Mouse (Mus musculus) right cerebral cortex, adult 18-20 months (tissue): ENCODE measurements around the gene Tle1.
A peak's percentile ranks its signal among the peaks of the same experiment; 100 is the strongest.

Experiments used
- DNase-seq: peaks from one replicate; pipeline ENCODE4 v3.0.0; 2022; ENCODE audit warnings: mixed read lengths

Gene Tle1

DNA sequence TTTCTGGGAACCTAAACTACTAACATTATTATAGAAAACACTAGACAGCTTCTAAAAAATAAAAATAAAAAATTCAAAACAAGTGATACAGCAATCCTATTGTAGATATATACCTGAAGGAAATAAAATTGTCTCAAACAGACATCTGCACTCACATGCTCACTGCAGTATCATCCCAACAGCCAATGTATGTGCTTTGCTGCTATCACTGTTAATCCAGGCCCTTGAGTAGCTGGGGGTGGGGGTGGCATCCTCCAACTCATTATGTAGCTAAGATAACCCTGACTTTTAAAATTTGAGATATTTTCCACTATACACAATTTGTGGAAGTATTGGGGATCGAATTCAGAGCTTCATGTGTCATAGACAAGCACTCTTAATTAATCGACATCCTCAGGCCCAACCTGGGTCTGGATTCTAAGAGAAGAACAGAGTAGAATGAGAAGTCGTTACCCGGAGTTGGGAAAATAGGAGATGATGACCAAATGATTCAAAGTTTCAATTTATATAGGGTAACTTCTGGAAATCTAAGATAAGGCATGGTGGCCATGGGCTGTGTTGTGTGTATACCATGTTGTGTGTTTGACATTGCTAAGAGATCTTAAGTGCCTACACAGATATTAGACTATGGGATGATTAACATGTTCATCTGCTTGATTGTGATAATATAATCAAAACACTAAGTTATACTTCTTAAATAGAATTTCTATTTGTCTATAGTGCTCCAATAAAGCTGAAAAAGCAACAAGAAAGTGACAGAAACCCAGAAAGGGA, 38.1 kb downstream of the Tle1 start:
- DNase-seq: no peak

DNA sequence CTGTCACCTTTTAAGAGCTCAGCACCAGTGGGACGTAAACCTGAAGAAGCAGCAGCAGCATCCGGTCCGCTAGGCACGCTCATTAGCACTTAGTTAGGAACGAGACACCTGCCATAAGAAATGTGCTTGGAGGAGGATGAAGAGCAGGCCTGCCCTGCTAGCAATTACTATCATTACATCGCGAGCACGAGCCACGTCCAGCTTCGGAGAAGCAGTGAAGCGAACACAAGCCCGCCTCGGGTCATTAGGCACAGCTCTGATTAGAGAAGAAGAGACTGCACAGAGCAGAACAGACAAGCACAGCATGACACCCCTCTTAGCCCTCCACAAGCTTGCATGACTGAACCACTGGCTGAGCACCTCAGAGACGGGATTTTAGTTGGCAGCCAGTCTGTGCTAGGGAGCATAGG, 40.6 kb downstream of the Tle1 start:
- DNase-seq: no peak

DNA sequence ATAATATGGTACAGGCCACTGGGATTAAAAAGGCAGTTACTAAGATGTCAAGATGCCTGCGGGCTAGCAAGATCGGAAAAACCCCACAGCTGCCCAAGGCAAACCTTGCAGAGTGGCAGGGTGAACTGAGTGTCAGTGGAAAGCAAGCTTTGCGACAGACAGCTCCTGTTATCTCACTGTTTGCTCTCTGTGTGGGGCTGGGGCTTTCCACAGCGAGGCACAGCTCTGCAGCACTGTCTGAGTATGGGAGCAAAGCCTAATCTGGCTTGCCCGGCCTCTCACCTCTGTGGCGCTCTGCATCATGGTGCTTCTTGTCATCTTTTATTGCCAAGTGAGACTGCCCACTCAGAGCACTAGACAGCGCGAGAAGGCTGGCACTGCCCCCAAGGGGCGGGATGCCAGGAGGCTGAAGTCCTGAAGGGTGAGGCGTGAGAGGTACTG, 42.8 kb downstream of the Tle1 start:
- DNase-seq: no peak

DNA sequence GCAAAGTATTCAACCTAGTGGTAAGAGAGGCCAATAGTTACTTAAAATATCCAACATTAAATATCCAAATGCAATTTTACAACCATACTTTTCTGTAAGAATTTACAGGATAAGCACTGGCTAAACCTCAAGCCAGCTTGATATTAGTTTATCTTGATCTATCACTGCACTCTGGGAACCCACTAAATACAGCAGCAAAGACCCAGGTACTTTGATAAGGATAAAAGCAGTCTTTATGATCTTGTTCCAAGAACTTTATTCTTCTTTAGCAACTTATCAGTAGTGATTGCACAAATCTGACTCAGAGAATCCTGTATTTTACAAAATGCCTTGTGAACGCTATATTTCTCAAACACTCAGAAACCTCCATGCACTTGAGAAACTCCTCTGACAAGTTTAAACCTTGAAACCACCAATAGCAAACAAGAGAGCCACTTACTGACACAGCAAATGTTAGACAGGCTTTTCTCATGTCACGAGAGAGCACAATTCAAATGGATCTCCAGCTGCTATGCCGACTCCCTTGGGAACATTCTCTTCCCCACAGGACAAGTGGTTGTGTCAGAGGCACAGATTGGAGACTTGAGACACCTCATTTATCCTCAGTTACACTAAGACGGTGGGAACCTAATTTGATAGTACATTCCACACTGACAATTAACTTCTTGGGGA, 50.1 kb downstream of the Tle1 start:
- no peak for DNase-seq

DNA sequence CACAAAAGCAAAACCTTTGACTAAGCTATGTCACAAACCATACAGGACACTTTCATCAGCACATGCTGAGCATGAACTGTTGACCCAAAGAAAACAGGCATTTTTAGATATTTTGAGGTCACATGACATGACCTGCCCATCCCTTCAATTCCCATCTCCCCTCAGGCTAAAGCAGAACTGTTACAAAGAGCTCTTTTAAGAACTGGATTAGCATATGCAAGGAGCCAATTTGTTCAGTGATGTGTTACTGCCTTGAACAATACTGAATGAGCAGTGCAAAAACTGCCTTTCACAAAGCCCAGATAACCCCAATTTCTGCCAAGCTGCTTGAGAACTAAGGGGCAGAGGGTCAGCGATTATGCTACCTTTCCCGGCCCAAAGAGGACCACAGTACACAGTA, 54.7 kb downstream of the Tle1 start:
- DNase-seq: no peak

DNA sequence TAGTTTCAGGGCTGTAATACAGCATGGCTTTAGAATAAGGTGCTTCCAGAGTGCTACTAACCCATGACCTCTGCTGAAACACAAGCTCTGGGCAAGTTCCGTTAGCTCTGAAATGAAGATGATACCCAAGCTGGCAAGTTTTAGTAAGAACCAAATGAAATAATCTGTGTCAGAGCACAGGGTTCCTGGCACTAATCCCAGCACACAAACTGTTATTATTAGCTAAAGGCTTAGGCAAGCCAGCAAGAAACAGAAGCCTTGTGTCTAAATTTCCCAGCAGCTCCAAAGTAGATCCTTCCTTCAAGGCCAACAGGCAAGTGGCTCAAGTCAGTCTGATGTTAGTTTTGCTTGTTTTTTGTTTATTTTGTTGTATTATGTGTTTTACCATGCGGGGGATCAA, 56.2 kb downstream of the Tle1 start:
- DNase-seq: peak; percentile 30

DNA sequence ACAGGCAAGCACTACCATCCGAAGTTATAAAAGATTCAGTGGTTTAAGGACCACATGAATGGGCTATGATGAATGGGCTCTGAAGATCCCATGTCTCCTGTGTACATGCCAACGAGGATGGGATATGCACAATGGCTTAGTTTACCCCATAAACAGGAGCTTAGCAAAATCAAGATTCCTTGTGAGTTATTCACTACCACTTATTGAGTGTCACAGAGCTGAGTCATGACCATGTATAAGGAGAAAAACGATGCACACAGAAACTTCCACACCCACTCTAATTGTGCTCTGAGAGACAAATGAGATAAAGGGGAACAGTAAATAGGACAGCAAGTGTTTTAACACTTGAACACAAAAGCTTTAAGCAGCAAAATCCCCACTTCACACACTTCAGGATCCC, 60.0 kb downstream of the Tle1 start:
- no peak for DNase-seq

DNA sequence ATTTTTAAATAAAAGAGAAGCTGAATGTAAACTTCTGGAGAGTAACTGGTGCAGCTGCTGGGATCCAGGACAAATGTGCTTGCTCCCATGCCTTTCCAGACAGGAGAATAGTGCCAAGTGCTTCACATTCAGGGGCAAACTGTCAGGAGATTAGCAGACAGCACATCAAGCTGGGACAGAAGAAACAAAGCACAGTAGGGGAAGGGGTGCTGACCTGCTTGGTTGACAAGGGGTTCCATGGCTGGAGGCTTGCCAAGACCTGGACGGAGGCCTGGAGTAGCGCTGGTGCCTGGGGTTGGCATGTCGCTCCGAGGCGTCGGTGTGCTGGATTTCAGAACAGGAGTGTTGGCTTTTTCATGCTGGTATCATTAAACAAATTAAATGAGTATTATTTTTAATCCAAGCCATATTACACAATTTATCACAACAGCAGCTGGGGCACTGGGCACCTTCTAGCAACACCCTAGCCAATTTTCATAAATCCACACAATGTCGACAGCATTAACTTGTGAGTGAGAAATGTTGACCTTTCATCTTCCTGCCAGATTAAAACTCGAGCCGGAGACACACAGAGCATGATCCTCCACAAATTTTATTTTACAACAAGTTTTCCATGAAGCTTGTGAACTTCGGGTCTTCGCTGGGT, 61.1 kb downstream of the Tle1 start:
- peak; percentile 13 for DNase-seq

DNA sequence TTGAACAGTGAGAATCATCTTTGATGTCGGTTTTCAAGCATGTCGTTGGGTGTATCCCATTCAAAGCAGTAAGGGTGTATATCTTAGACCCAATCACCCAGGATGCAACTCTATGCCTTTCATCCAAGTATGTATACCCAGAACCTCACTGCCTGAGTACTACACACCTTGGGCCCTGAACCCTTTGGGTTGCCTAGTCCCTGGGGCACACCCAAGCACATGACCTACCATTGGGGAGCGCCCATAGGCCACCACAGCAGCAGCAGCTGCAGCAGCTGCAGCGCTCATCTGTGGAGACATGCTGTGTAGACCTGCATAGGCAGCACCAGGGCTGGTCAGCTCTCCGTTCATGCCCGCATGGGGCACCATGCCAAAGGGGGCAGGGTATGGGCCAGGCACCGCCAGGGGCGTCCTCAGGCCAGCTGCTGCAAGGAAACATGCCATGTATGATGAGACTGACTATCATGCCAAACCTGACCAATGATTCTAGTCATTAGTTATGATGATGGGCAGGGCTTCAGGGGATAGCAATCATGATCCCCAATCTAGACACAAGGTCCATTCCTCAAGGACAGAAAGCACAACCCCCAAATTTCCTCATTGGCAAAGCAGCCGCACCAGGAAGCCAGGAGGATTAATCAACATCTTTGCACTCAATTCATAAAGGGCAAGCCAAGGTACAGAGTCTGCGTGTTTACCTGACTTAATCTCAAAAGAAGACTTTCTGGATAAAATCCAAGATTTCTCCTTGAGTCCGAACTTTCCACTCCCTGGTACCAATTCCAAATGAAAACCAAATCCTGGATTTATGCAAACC, 62.2 kb downstream of the Tle1 start:
- peak; percentile 16 for DNase-seq

DNA sequence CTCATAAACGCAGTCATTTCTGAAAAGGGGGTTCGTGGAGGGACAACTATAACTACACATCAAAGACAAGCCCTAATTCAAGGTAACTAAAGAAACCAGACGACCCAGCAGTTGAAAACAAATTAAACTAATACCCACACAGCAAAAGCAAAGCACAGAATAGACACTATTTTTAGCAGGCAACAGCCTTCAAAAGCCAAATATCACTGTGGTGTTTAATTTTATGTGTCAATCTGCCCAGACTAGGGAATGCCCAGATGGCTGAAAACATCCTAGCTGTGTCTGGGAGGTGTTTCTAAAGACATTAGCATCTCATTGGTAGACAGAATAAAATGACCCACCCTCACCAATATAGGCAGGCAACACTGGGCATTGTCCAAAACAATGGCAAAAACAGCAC, 68.1 kb downstream of the Tle1 start:
- no peak for DNase-seq

DNA sequence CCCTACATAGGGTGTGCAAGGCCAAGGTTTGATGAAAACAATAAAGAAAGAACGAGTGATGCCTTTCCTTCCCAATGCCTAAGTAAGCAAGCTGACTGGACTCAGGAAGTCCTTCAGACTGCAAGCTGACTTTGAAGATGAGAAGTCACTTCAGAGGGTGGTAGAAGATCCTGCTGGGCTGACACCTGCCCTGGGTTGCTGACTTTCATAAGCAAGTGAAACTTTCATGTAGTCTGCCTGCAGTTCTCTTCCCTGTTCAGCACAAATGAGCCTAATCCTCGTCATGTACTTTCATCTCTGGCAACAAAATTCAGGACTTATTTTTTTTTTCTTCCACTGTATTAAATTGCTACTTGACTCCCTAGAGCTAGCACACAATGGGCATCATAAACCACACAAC, 73.1 kb downstream of the Tle1 start:
- DNase-seq: no peak

DNA sequence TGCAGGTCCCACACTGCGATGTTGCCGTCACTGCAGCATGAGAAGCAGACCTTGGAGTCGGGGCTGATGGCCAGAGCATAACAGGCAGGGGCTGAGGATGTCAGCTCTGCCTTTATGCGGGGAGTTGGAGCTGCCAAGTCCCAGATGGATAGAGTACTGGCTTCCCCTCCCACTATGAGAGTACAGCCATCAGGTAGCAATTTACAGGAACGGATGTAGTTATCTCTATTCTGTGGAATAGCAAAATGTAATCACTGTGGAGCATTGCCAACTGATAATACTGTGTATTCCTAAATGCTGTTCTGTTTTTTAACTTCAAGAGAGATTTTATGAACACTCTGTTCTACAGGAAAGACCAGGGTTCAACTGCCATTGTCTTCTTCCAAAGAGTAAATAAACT, 75.9 kb downstream of the Tle1 start:
- no peak for DNase-seq

DNA sequence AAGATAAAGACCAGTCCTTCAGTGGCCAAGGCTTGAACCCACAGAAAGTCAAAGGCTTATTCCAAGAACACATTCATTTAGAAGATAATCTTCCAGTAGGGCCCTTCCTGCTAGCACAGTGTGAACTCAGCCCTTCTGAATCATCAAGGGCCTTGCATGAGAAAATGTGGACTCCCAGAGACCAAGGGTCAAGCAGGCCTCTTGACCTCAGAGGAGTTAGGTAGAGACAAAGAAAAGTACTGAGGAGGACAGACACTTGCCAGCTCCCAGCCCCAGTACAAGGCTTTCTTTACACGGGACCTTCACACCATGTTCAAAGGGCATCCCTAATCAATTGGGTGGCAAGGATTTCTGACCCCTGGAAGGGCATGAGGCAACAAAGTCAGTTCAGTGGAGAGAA, 77.9 kb downstream of the Tle1 start:
- no peak for DNase-seq

DNA sequence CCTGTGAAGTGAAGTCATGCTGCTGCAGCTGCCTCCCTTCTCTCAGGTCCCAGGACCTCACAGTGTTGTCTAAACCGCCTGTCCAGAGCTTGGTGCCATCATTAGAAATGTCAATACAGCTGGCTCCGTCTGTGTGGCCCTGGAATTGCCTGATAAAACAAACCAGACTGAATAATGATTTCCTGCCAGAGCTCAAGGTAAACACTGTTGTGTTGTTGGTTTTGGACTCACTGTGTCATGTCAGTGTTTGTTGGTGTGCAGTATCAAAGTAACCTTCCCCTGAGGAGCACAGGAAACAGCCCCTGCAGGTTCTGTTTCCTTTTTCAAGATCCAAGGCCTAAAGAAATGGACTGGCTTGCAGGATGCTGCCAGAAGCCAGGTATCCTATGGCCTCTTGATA, 78.4 kb downstream of the Tle1 start:
- DNase-seq: no peak

DNA sequence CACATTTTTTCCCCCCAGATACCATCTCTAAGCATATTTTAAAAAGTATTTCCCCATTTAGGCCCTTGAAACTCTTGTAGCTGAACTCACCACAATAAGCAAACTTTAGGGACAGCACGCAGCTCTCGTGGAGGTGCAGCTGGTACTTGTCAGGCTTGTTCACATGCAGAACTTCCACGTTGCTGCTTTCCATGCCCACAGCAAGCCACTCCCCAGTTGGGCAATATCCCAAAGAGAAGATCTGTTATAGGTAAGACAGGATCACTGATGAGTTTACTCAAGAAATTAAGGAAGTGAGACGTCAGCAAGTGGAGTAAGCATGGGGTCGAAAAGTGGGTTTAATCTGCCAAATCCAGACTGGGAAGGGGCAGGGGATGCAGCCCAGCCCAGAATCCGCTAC, 80.7 kb downstream of the Tle1 start:
- no peak for DNase-seq

DNA sequence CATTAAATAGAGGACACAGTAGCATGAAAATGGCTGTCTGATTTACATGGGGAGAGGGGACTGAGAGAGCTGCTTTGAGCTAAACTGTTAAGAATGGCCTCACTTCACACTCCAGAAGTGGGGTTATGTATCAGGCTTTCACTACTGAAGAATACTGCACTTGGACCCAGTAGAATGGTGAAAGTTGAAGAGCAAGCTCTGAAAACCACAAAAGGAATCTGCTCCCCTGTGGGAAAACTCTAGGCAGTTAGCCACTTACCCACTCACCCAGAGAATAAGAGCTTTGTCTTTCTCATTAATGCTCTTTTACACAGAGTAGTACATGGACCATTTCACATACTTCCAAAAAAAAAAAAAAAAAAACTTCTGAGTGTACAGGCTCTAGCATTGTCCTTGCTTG, 95.0 kb downstream of the Tle1 start:
- DNase-seq: no peak

DNA sequence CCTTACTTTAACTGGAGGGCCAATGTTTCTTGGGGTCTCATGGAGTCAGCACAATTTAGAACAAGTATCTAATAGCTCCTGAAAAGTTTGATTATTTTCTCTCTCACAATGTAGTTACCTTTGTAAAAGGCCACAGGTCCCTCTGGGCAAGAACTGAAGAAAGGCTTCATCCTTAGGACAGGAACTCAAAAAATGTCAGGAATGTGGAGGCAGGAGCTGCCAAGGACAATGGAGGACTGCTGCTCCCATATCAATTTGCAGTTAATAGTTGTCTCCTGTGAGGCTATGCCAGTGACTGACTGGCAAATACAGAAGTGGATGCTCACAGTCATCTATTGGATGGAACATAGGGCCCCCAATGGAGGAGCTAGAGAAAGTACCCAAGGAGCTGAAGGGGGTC, 96.5 kb downstream of the Tle1 start:
- DNase-seq: no peak

DNA sequence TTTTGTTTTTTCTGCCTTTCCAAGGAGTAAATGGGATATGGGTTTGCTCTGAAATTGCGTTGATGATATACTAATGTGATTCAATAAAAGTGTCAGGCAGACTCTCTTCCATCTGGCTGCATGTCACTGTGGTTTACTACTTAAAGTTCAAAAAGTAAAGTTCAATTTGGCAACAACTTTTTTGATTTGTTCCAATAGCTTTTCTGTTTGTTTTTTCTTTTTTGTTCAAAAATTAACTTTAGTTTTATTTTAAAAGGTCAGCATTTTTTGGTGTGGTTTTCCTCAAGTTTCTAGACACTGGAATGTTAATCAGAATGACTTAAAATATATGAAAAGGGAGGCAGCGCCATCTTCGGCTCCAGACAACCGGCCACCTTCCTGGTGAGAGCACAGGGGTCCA, 112.9 kb downstream of the Tle1 start:
- DNase-seq: no peak

DNA sequence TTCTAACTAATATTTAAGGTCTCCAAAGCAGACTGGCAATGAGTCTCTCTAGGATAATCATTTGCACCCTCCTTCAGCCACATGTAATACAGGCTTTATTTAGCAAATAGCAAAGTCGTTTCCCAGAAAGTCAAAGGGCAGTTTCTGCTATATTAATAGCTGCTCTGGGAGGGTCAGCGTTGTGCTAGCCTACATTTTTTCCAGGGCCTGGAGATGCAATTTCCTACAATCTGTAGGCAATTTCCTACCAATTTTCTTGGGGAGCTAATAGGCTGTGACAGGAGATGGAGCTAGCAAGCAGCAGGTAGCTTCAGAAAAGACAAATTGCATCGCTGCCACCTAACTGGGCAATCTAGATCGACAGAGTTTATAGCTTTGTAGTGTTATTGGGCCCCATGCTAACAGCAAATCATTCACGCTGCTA, 131.6 kb downstream of the Tle1 start:
- DNase-seq: no peak

DNA sequence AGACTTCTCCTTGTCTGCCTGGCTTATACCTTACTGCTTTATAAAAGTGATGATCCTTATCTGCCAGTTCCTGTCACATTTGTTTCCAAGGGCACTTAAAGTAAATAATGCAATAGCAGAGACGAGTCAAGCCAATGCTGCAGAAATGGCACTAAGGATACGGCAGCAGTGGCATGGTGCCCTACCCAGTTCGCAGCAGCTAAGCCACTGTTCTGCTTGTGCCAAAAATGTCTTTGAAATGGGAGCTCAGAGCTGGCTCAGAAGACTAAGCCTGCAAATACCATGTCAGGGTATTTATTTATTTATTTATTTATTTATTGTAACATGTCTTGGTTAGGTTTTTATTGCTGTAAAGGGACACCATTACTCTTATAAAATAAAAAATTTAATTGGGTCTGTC, 132.8 kb downstream of the Tle1 start:
- no peak for DNase-seq
